Mouse (Mus musculus) large intestine, adult 2 months (tissue): ENCODE results near the gene Aktip. TPM values are rescaled to one million over a fixed set of nuclear protein-coding genes. Genes with fewer than 3 reads are reported as not detected.
A peak's percentile ranks its signal among the peaks of the same experiment; 100 is the strongest.

Experiments used
- DNase-seq: peaks from one replicate; pipeline ENCODE4 v3.0.0-alpha.2; 2012; ENCODE audit warnings: low read depth, low spot score
- WGBS: fragments of 180-500 bp; shearing (Covaris S2); methylation state at CpG from one replicate; pipeline ENCODE4 v1.1.7; 2018; 5-methylcytosine and 5-hydroxymethylcytosine counted together
- polyA plus RNA-seq: library from polyadenylated mRNA; depleted of rRNA; stranded (reverse); fragments of >200 nt; gene quantifications from 2 replicates; pipeline ENCODE4 v1.2.3, GENCODE M21; 2012

Gene Aktip
- polyA plus RNA-seq, 1 experiment, result 33.6 TPM

DNA sequence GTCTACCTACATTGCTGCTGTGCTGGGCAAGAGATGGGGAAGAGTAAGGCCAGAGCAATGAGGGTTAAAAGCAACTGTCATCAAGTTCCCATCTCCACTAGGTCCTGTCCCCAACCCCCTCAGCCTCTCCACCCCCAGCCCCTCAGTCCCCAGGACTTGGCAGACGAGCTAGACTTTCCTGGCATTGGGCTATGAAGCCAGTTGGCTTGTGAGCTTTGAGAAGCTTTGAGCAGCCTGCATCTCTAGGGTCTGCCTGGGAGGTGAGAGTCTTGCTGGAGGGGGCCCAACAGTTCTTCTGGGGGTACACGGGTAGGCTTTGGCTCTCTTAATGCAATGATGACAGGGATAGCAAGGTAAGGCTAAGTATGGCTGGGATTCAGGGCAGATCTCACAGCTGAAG is 5.7 kb downstream of the Aktip start:
- no peak for DNase-seq
- WGBS, result 78% methylated on average over 2 of the region's 2 CpGs

GRCm38 (mm10) chr8:91192941-91193340 is 6.8 kb downstream of the Aktip start:
- 81% methylated on average over 5 of the region's 5 CpGs for WGBS
- DNase-seq, result no peak

DNA sequence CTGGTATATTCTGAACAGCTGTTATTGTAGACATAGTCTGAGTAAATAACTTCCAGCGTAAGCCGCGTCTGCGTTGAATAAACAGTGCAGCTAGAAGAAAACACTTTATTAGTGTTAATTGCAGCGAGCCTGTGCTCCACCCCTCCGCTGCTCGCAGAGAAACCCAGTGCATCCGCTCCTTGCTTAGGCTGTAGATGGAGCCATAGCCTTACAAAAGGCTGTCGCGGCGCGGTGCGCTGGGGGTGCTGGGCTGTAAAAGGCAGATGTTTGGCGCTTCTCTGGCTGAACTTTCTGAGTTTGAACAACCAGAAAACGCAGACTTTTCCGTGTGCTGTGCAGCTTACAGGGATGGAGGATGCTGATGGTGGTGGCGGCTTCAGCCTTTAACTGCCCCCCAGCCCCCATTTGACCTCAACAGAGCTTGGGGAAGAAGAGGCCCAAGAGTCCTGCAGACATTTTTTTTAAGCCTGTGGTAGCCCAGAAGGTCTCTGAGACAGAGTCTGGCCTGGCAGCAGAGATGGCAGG is 8.9 kb downstream of the Aktip start:
- DNase-seq, result peak; percentile 19
- 1% methylated on average over 17 of the region's 17 CpGs for WGBS

DNA sequence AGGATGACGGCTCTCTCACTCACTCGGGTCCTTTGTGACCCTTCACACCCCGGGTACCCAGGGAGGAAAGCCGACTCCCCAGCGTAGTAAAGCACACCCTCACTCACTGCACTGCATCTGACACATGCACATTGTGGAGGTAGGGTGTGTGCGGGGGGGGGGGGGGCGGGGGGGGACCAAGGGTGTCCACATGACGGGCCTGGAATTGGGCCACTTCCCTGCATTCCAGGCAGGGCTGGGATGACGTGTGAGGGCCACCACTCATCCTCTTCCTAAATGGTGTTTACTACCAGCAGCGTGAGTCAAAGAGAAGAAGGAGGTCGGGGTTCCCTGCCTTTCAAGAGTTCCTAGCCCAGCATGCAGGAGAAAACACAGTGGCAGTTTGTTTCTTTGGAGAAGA is 11.6 kb downstream of the Aktip start:
- DNase-seq, result no peak
- WGBS, result 39% methylated on average over 10 of the region's 11 CpGs

DNA sequence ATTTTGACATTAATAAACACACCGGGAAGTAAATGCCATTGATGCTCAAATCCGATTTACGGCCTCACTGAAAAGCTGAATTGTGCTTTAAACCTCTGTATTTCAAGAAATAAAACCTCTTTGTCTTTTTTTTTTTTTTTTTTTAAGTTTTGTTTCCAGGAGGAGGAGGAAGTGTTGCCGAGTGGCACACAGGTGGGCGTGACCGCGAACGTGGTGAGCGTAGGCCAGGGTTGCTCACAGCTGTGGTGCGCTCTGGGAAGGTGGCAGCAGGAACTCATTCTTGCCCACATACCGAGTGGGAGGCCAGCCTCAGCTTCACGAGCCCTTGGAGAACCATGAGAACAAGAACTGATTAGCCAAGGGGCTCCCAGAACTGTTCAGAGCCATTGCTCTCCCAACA is 13.4 kb downstream of the Aktip start:
- no peak for DNase-seq
- 55% methylated on average over 12 of the region's 12 CpGs for WGBS

- DNase-seq, result no peak
- 40% methylated on average over 1 of the region's 1 CpGs for WGBS
Observed at GRCm38 (mm10) chr8:91177708-91178107, 22.1 kb downstream of the Aktip start.

GRCm38 (mm10) chr8:91176176-91176575 is 23.6 kb downstream of the Aktip start:
- no peak for DNase-seq
- 73% methylated on average over 14 of the region's 14 CpGs for WGBS

DNA sequence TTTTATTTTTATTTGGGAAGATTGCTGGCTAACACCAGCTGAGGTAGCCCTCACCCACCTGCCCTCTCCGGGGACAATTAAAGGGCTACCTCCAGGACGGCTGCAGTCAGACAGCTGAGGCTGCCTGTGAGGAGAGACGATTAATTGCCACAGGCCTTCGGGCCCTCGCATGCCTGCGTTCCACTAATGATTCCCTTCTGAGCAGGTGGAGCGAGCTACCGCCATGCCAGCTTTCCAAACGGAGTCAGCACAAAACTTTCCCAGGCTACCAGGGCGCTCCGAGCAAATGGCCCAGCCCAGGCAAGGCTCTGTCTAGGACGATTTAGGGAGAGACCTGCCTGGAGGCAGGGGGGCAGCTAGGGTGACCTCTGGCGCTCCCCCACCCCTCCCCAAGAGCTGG is 28.2 kb downstream of the Aktip start:
- DNase-seq, result no peak
- 71% methylated on average over 13 of the region's 13 CpGs for WGBS

- 77% methylated on average over 14 of the region's 14 CpGs for WGBS
- DNase-seq, result no peak
Observed at GRCm38 (mm10) chr8:91170914-91171313, 28.9 kb downstream of the Aktip start.

GRCm38 (mm10) chr8:91170152-91170551 is 29.6 kb downstream of the Aktip start:
- 33% methylated on average over 6 of the region's 6 CpGs for WGBS
- DNase-seq, result no peak

DNA sequence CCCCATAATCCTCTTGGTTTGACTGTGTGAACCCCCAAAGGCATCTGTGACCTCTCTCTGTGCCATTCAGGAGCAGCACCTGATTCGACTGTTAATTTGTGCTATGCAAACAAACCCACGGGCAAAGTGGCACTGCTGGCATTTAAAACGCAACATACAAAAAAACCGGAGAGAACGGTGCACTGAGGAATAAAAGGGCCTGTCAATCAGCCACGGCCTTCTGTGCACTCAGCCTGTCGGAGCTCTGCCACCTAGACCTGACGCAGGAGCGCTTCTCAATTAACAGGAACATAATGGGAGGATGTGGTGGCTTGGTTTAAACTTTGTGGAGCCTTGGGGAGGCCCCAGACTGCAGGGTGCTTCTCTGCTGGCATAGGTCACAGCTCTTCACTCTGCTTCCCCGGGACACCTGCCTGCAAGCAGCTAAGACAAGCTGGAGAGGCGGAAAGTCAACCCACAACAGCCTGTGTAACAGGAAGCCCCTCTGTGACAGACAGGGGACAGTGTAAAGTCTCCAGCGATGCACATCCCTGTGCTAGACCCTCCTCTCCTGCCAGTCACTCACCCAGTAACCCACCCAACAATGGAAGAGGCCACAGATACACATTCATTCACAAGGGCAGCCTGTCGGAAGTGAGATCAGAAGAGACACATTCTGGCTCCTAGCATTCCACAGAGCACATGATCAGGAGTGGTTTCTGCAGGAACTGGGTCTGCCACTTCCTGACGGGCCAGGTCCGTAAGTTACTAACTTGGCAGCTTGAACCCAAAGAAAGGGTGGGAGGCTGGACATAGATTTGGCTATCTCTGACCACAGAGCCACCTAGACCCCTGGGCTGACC is 39.6 kb downstream of the Aktip start:
- DNase-seq, result no peak
- 53% methylated on average over 15 of the region's 15 CpGs for whole genome bisulfite sequencing

DNA sequence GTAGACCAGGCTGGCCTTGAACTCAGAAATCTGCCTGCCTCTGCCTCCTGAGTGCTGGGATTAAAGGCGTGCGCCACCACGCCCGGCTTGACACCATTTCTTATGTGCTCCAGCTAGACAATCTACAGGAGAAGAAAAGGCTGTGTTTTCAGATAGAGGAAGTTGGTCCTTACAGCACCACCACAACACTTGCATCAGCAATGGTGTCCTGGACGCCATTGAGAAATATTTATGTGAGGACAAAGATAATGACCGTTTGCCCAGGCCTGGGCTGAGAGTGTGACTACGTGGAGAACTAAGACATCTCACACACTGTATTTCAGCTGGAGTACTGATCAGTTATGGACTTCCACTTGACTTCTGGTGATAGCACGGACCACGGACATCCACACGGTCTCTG is 41.2 kb downstream of the Aktip start:
- no peak for DNase-seq
- 91% methylated on average over 10 of the region's 10 CpGs for WGBS

- no peak for DNase-seq
- WGBS, result 35% methylated on average over 6 of the region's 6 CpGs
Observed at GRCm38 (mm10) chr8:91154564-91154963, 45.2 kb downstream of the Aktip start.

DNA sequence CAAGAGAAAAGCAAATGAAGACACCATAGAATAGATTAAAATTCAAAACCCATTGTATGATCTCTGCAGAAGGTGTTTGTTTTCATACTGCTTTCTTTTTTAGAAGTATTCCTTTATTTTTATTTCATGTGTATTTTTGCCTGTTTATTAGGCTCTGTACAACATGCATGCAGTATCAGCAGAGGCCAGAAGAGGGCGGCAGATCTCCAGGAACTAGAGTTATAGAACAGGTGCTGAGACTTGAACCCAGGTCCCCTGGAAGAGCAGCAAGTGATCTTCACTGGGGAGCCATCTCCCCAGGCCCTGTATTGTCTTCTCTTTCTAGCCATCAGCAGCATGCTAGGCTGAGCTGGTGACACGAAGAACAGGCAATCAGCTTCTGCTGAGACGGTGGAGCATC is 45.9 kb downstream of the Aktip start:
- 83% methylated on average over 3 of the region's 3 CpGs for WGBS
- no peak for DNase-seq

DNA sequence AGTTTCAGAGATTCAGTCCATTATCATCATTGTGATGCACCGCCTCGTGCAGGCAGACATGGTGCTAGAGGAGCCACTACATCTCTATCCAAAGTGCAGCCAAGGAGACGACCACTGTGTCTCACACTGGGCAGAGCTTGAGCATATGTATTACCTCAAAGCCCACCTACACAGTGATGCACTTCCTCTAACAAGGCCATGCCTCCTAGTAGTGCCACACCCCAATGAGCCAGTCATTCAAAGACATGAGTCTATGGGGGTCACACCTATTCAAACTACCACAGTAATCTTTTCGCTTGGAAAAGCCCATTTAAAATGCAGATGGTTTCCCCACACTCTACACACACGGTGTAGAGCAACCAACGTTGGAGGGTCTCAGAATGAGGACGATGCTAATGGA is 48.2 kb downstream of the Aktip start:
- WGBS, result 95% methylated on average over 7 of the region's 7 CpGs

DNA sequence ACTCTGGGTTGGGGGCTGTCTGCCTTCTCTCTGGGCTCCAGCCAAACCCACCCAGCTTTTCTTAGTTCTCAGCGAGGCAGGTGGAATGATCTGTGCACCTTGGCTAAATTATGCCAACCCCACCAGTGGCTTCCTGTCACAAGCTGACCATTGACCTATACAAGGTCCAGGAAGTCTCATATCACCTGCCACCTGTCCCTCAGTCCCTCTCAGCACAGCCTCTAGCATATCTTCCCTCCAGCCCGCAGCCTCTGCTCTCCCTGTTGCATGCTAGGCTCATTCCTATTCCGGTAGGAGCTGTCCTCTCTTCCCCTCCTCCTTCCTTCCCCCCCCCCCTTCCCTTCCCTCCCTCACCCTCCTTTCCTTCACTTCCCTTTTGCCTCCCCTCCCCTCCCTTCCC is 50.5 kb downstream of the Aktip start:
- WGBS, result 21% methylated on average over 3 of the region's 3 CpGs
- DNase-seq, result no peak

More for the DNA sequence above, 48.2 kb downstream of the Aktip start:
- no peak for DNase-seq

DNA sequence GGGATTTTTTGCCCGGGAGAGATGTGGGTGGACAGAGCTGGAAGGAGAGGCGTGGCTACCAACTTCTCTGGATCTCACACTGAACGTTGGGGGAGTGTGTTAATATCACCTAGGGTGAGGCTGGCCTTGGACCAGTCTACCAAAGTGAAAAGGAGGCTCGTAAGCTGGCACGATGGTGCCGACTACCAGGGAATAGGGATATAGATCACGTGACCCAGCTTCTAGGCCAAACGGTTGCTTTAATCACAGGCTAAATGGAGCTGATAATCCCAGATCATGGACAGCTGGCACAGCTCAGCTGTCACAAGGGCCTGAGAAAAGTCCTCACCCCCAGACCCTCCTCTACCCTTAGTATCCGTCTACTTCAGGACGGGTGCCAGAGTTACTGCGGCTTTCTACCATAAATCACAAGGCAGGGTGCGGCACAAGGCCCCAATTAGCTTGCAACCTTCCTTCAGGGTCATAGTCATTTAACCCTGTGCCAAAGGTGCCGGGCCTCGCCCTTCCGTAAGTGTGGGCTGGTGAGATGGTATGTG is 51.1 kb downstream of the Aktip start:
- peak; percentile 82 for DNase-seq
- 23% methylated on average over 15 of the region's 15 CpGs for WGBS

DNA sequence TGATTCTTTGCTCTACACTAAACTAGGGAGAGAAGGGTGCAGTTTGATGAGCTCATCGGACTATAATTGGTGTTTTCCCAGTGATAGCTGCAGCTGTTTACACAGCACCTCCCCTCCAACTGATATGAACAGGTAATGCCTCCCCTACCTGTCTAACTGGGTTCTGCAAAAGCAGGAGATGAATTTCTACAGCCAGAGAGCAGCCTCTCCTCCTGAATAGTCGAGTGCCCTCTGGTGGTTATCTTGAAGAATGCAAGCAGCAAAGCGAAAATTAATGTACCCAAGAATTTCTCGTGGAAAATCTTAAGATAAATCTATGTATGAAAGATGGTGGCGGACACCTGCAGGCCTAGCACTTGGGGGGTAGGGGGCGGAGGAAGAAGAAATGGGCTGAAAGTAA is 52.1 kb downstream of the Aktip start:
- WGBS, result 3% methylated on average over 6 of the region's 6 CpGs

GRCm38 (mm10) chr8:91140828-91141227 is 58.9 kb downstream of the Aktip start:
- no peak for DNase-seq
- WGBS, result 65% methylated on average over 4 of the region's 4 CpGs

More for the DNA sequence above, 52.1 kb downstream of the Aktip start:
- no peak for DNase-seq

GRCm38 (mm10) chr8:91135308-91136181 is 64.2 kb downstream of the Aktip start:
- 67% methylated on average over 14 of the region's 14 CpGs for WGBS
- DNase-seq, result no peak
